Mouse (Mus musculus) hindbrain, embryonic 14.5 days (tissue): ENCODE results near the gene Asap2. TPM values are rescaled to one million over a fixed set of nuclear protein-coding genes. Genes with fewer than 3 reads are reported as not detected.

Experiments used
- ATAC-seq: fragments of 200-750 bp; cut with Nextera tagmentation; 2 replicates; pipeline ENCODE4 v1.8.0; 2017; ENCODE audit warnings: moderate number of reproducible peaks, mild to moderate bottlenecking, moderate TSS enrichment, moderate library complexity; ENCODE audit not compliant: low FRiP score
- DNase-seq: peaks from one replicate; pipeline ENCODE4 v3.0.0-alpha.2; 2015; ENCODE audit warnings: low spot score
- H3K27ac ChIP-seq: fragments of 300-500 bp; sonication (generic); 2 replicates; pipeline ENCODE4 v1.5.1; 2014; ENCODE audit warnings: mild to moderate bottlenecking, moderate library complexity
- H3K27me3 ChIP-seq: fragments of 300-500 bp; sonication (generic); 2 replicates; pipeline ENCODE4 v1.6.1; 2014; ENCODE audit warnings: mild to moderate bottlenecking, low read length, mixed read lengths; ENCODE audit not compliant: control insufficient read depth, insufficient read depth
- H3K36me3 ChIP-seq: fragments of 300-500 bp; sonication (generic); replicated peaks from 2 replicates; pipeline ENCODE4 v1.6.1; 2014; ENCODE audit not compliant: control insufficient read depth, insufficient read depth
- H3K4me1 ChIP-seq: fragments of 300-500 bp; sonication (generic); replicated peaks from 2 replicates; pipeline ENCODE4 v1.6.1; 2014; ENCODE audit warnings: antibody characterized with exemption, low read length, mixed read lengths; ENCODE audit not compliant: control insufficient read depth, insufficient read depth
- H3K4me2 ChIP-seq: fragments of 300-500 bp; sonication (generic); replicated peaks from 2 replicates; pipeline ENCODE4 v1.6.1; 2014; ENCODE audit warnings: mild to moderate bottlenecking, moderate library complexity
- H3K4me3 ChIP-seq: fragments of 300-500 bp; sonication (generic); replicated peaks from 2 replicates; pipeline ENCODE4 v1.5.1; 2014; ENCODE audit warnings: mild to moderate bottlenecking, low read length
- H3K9ac ChIP-seq: fragments of 300-500 bp; sonication (generic); 2 replicates; pipeline ENCODE4 v1.6.1; 2014
- H3K9me3 ChIP-seq: fragments of 300-500 bp; sonication (generic); 2 replicates; pipeline ENCODE4 v1.6.1; 2016; ENCODE audit warnings: low read length; ENCODE audit not compliant: control insufficient read depth
- WGBS: fragments of 180-500 bp; shearing (Covaris S2); extraction: QIAGEN DNeasy Blood & Tissue Kit; methylation state at CpG from one replicate; pipeline ENCODE4 v1.1.7; 2014; 5-methylcytosine and 5-hydroxymethylcytosine counted together
- polyA plus RNA-seq: library from polyadenylated mRNA; unstranded; fragments of >200 nt; fragmentation: Nextera tagmentation; extraction: Ambion mirVana; gene quantifications from 2 replicates; pipeline ENCODE4 v1.2.1, GENCODE M21; 2014

Gene Asap2
- polyA plus RNA-seq, 1 experiment from 2014 or later, result 17.7 TPM

GRCm38 (mm10) chr12:21159304-21159703, 169.0 kb downstream of the Asap2 start:
- no peak for ATAC-seq
- no peak for DNase-seq
- no peak overlapping the region for H3K27ac ChIP-seq
- H3K4me2 ChIP-seq, result no peak overlapping the region
- WGBS, result 56% methylated on average over 7 of the region's 7 CpGs
- H3K36me3 ChIP-seq, result no peaks in the 10 kb centered on the region
- no peak overlapping the region for H3K4me3 ChIP-seq
- H3K27me3 ChIP-seq, result no peaks in the 10 kb centered on the region
- peaks cover 11% of the 10 kb centered on the region; the same call in 1 of the 2 replicates for H3K4me1 ChIP-seq
- no peaks in the 10 kb centered on the region for H3K9me3 ChIP-seq
- no peak overlapping the region for H3K9ac ChIP-seq

GRCm38 (mm10) chr12:21160327-21160828, 170.1 kb downstream of the Asap2 start:
- DNase-seq, result no peak

GRCm38 (mm10) chr12:21161841-21162240, 171.6 kb downstream of the Asap2 start:
- no peak for DNase-seq
- Histone ChIP-seq H3K4me3 (no peak overlapping the region), H3K36me3 (no peaks in the 10 kb centered on the region), H3K27ac (no peak overlapping the region), H3K4me2 (no peak overlapping the region), H3K4me1 (peaks cover 11% of the 10 kb centered on the region; the same call in 1 of the 2 replicates), H3K9ac (no peak overlapping the region), H3K27me3 (no peaks in the 10 kb centered on the region), H3K9me3 (no peaks in the 10 kb centered on the region)
- 94% methylated on average over 4 of the region's 4 CpGs for WGBS
- no peak for ATAC-seq

More at GRCm38 (mm10) chr12:21160327-21160828, 170.1 kb downstream of the Asap2 start:
- H3K36me3 ChIP-seq, result no peaks in the 10 kb centered on the region
- no peaks in the 10 kb centered on the region for H3K9me3 ChIP-seq
- no peak overlapping the region for H3K4me3 ChIP-seq
- H3K4me2 ChIP-seq, result no peak overlapping the region
- no peak overlapping the region for H3K9ac ChIP-seq
- no peak overlapping the region for H3K27ac ChIP-seq
- H3K27me3 ChIP-seq, result no peaks in the 10 kb centered on the region
- ATAC-seq, result no peak
- H3K4me1 ChIP-seq, result peaks cover 11% of the 10 kb centered on the region; the same call in 1 of the 2 replicates
- 75% methylated on average over 8 of the region's 8 CpGs for WGBS

- WGBS, result 91% methylated on average over 3 of the region's 3 CpGs
- H3K4me3 ChIP-seq, result no peak overlapping the region
- ATAC-seq (no peak), DNase-seq (no peak)
- no peak overlapping the region for H3K27ac ChIP-seq
- no peak overlapping the region for H3K4me2 ChIP-seq
- H3K36me3 ChIP-seq, result peaks cover 4% of the 10 kb centered on the region; the same call in 1 of the 2 replicates
- H3K4me1 ChIP-seq, result peaks cover 11% of the 10 kb centered on the region; the same call in 1 of the 2 replicates
- no peaks in the 10 kb centered on the region for H3K27me3 ChIP-seq
- H3K9me3 ChIP-seq, result no peaks in the 10 kb centered on the region
- H3K9ac ChIP-seq, result no peak overlapping the region
These were observed 173.4 kb downstream of the Asap2 start for GRCm38 (mm10) chr12:21163706-21164105.

GRCm38 (mm10) chr12:21164251-21164650, 174.0 kb downstream of the Asap2 start:
- ATAC-seq (no peak), DNase-seq (no peak)
- H3K27me3 ChIP-seq, result no peaks in the 10 kb centered on the region
- H3K9me3 ChIP-seq, result no peaks in the 10 kb centered on the region
- H3K4me3 ChIP-seq, result no peak overlapping the region
- no peak overlapping the region for H3K9ac ChIP-seq
- no peak overlapping the region for H3K4me2 ChIP-seq
- 75% methylated on average over 8 of the region's 8 CpGs for WGBS
- peaks cover 9% of the 10 kb centered on the region; the same call in 1 of the 2 replicates for H3K36me3 ChIP-seq
- H3K27ac ChIP-seq, result no peak overlapping the region
- H3K4me1 ChIP-seq, result peaks cover 11% of the 10 kb centered on the region; the same call in 1 of the 2 replicates

GRCm38 (mm10) chr12:21165157-21165556, 174.9 kb downstream of the Asap2 start:
- WGBS, result 87% methylated on average over 3 of the region's 3 CpGs
- H3K27ac ChIP-seq, result no peak overlapping the region
- no peak for DNase-seq
- no peaks in the 10 kb centered on the region for H3K9me3 ChIP-seq
- no peak overlapping the region for H3K9ac ChIP-seq
- peaks cover 18% of the 10 kb centered on the region for H3K36me3 ChIP-seq
- no peak overlapping the region for H3K4me2 ChIP-seq
- no peaks in the 10 kb centered on the region for H3K27me3 ChIP-seq
- ATAC-seq, result no peak
- no peak overlapping the region for H3K4me3 ChIP-seq
- H3K4me1 ChIP-seq, result peaks cover 3% of the 10 kb centered on the region; the same call in 1 of the 2 replicates

- Histone ChIP-seq H3K27ac (no peak overlapping the region), H3K4me2 (no peak overlapping the region), H3K36me3 (peaks cover 19% of the 10 kb centered on the region), H3K27me3 (no peaks in the 10 kb centered on the region), H3K4me1 (no peaks in the 10 kb centered on the region; the same call in 1 of the 2 replicates), H3K4me3 (no peak overlapping the region), H3K9ac (no peak overlapping the region), H3K9me3 (no peaks in the 10 kb centered on the region)
- WGBS, result 75% methylated on average over 7 of the region's 7 CpGs
- ATAC-seq, result no peak
- no peak for DNase-seq
These were observed 175.7 kb downstream of the Asap2 start for GRCm38 (mm10) chr12:21165891-21166342.

- WGBS, result 61% methylated on average over 6 of the region's 6 CpGs
- no peak for ATAC-seq
- no peaks in the 10 kb centered on the region for H3K9me3 ChIP-seq
- H3K27ac ChIP-seq, result no peak overlapping the region
- peaks cover 19% of the 10 kb centered on the region for H3K36me3 ChIP-seq
- H3K4me3 ChIP-seq, result no peak overlapping the region
- H3K9ac ChIP-seq, result no peak overlapping the region
- no peak overlapping the region for H3K4me2 ChIP-seq
- no peaks in the 10 kb centered on the region; the same call in 1 of the 2 replicates for H3K4me1 ChIP-seq
- no peaks in the 10 kb centered on the region for H3K27me3 ChIP-seq
- no peak for DNase-seq
These were observed 176.8 kb downstream of the Asap2 start for GRCm38 (mm10) chr12:21166884-21167575.

GRCm38 (mm10) chr12:21167741-21168140, 177.5 kb downstream of the Asap2 start:
- no peaks in the 10 kb centered on the region for H3K27me3 ChIP-seq

More at GRCm38 (mm10) chr12:21167741-21168140, 177.5 kb downstream of the Asap2 start:
- Histone ChIP-seq H3K4me3 (no peak overlapping the region), H3K9ac (no peak overlapping the region), H3K4me1 (no peaks in the 10 kb centered on the region; the same call in 1 of the 2 replicates), H3K4me2 (no peak overlapping the region), H3K36me3 (peaks cover 19% of the 10 kb centered on the region), H3K27ac (no peak overlapping the region), H3K9me3 (no peaks in the 10 kb centered on the region)
- WGBS, result 87% methylated on average over 4 of the region's 4 CpGs
- ATAC-seq (no peak), DNase-seq (no peak)
